Mouse (Mus musculus) ovary, postnatal 14 days (tissue): ENCODE results near the gene Gtf2i.

Source experiments
- DNase-seq: peaks from one replicate; pipeline ENCODE4 v3.0.0; 2022; ENCODE audit warnings: low spot score

Gene Gtf2i

GRCm38 (mm10) chr5:134322355-134322754, 7.8 kb upstream of the Gtf2i start:
- no peak for DNase-seq

- no peak for DNase-seq
These were observed 7.1 kb upstream of the Gtf2i start for GRCm38 (mm10) chr5:134321699-134322098.

GRCm38 (mm10) chr5:134318903-134319302, 4.3 kb upstream of the Gtf2i start:
- no peak for DNase-seq

- no peak for DNase-seq
These were observed 2.2 kb upstream of the Gtf2i start for GRCm38 (mm10) chr5:134316721-134317120.

- peak; percentile 56 for DNase-seq
These were observed 1.2 kb upstream of the Gtf2i start for GRCm38 (mm10) chr5:134315623-134316350.

- no peak for DNase-seq
These were observed 389 bp downstream of the Gtf2i start for GRCm38 (mm10) chr5:134314068-134314674.

GRCm38 (mm10) chr5:134313451-134314067, 1.0 kb downstream of the Gtf2i start:
- peak; percentile 92 for DNase-seq

GRCm38 (mm10) chr5:134312691-134313450, 1.7 kb downstream of the Gtf2i start:
- no peak for DNase-seq

GRCm38 (mm10) chr5:134311894-134312411, 2.6 kb downstream of the Gtf2i start:
- no peak for DNase-seq

GRCm38 (mm10) chr5:134310201-134310600, 4.4 kb downstream of the Gtf2i start:
- DNase-seq, result no peak

- DNase-seq, result no peak
These were observed 5.2 kb downstream of the Gtf2i start for GRCm38 (mm10) chr5:134309345-134309744.

- DNase-seq, result no peak
These were observed 9.9 kb downstream of the Gtf2i start for GRCm38 (mm10) chr5:134304639-134305038.

- DNase-seq, result no peak
These were observed 19.1 kb downstream of the Gtf2i start for GRCm38 (mm10) chr5:134295277-134296050.

GRCm38 (mm10) chr5:134294606-134295005, 20.0 kb downstream of the Gtf2i start:
- DNase-seq, result no peak

- no peak for DNase-seq
These were observed 23.5 kb downstream of the Gtf2i start for GRCm38 (mm10) chr5:134291096-134291495.

GRCm38 (mm10) chr5:134289935-134290560, 24.5 kb downstream of the Gtf2i start:
- DNase-seq, result no peak

- DNase-seq, result no peak
These were observed 26.5 kb downstream of the Gtf2i start for GRCm38 (mm10) chr5:134288071-134288470.

- DNase-seq, result no peak
These were observed 29.6 kb downstream of the Gtf2i start for GRCm38 (mm10) chr5:134284921-134285320.

- no peak for DNase-seq
These were observed 32.0 kb downstream of the Gtf2i start for GRCm38 (mm10) chr5:134282603-134283002.

GRCm38 (mm10) chr5:134282076-134282475, 32.5 kb downstream of the Gtf2i start:
- DNase-seq, result no peak

- DNase-seq, result no peak
These were observed 35.2 kb downstream of the Gtf2i start for GRCm38 (mm10) chr5:134279371-134279770.
